Mouse (Mus musculus) C2C12 (cell line): ENCODE measurements around the gene Hvcn1. TPM values are rescaled to one million over a fixed set of nuclear protein-coding genes. Genes with fewer than 3 reads are reported as not detected.

ENCODE experiments used
- H3K27me3 ChIP-seq: one replicate; pipeline ENCODE4 v1.6.1; 2011; ENCODE audit not compliant: control insufficient read depth, insufficient read depth, insufficient read length
- H3K36me3 ChIP-seq: one replicate; pipeline ENCODE4 v1.6.1; 2011; ENCODE audit not compliant: control insufficient read depth, insufficient read depth
- H3K4me3 ChIP-seq: one replicate; pipeline ENCODE4 v1.5.1; 2011; ENCODE audit warnings: mild to moderate bottlenecking, control low read depth; ENCODE audit not compliant: poor library complexity, insufficient read depth, severe bottlenecking
- H3K79me2 ChIP-seq: one replicate; pipeline ENCODE4 v1.6.1; 2011; ENCODE audit not compliant: control insufficient read depth, insufficient read depth
- H3K79me3 ChIP-seq: one replicate; pipeline ENCODE4 v1.6.1; 2011; ENCODE audit warnings: low read depth, control low read depth
- H3ac ChIP-seq: one replicate; pipeline ENCODE3; 2011; ENCODE audit warnings: low read depth; ENCODE audit not compliant: control insufficient read depth, insufficient read length
- CEBPB ChIP-seq: IDR thresholded peaks from one replicate; pipeline ENCODE4 v1.6.1; 2011; ENCODE audit warnings: low read depth, mild to moderate bottlenecking, control low read depth, moderate library complexity
- CTCF ChIP-seq: IDR thresholded peaks from one replicate; pipeline ENCODE4 v1.5.1; 2011; ENCODE audit not compliant: control insufficient read depth, insufficient read depth, insufficient read length
- FOSL1 ChIP-seq: IDR thresholded peaks from one replicate; pipeline ENCODE4 v1.8.0; 2011; ENCODE audit warnings: mild to moderate bottlenecking, low read length; ENCODE audit not compliant: poor library complexity, insufficient read depth, severe bottlenecking
- MAX ChIP-seq: IDR thresholded peaks from one replicate; pipeline ENCODE4 v1.6.1; 2011; ENCODE audit warnings: mild to moderate bottlenecking, control low read depth
- MYOD1 ChIP-seq: IDR thresholded peaks from one replicate; pipeline ENCODE4 v1.6.1; 2011; ENCODE audit warnings: low read depth; ENCODE audit not compliant: control insufficient read depth, insufficient read length
- MYOG ChIP-seq: IDR thresholded peaks from one replicate; pipeline ENCODE4 v1.6.1; 2011; ENCODE audit not compliant: control insufficient read depth, insufficient read length; ENCODE audit errors: extremely low read depth
- USF1 ChIP-seq: IDR thresholded peaks from one replicate; pipeline ENCODE4 v1.6.1; 2011; ENCODE audit warnings: low read depth, mild to moderate bottlenecking, control low read depth, moderate library complexity
- polyA plus RNA-seq: library from polyadenylated mRNA; unstranded; fragments of >200 nt; fragmentation: generic; extraction: Trizol; gene quantifications from one replicate; pipeline ENCODE4 v1.2.1, GENCODE M21; 2012; ENCODE audit warnings: missing spikeins

The Hvcn1 gene
- polyA plus RNA-seq, 1 experiment: 0.02 TPM

DNA sequence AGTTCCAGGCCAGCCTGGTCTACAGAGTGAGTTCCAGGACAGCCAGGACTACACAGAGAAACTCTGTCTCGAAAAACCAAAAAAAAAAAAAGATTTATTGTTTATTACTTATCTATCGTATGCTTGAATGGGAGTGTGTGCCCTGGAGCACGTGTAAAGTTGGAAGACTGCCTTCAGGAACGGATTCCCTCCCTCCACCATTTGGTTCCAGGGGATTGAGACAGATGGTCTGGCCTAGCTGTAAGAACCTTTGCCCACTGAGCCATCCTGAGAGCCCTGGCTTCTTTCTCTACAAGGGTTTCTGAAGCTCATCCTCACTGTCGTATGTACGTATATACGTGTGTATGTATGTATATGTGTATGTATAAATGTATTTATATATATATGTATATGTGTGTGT is 72.3 kb downstream of the Hvcn1 start:
- Histone ChIP-seq H3ac (no peak overlapping the region), H3K27me3 (peaks cover 5% of the 10 kb centered on the region), H3K79me3 (no peaks in the 10 kb centered on the region), H3K4me3 (no peak overlapping the region), H3K36me3 (no peaks in the 10 kb centered on the region), H3K79me2 (no peaks in the 10 kb centered on the region)
- TF ChIP-seq FOSL1 (no peak), MYOD1 (no peak), CTCF (no peak), MAX (no peak), USF1 (no peak), MYOG (no peak), CEBPB (no peak)

DNA sequence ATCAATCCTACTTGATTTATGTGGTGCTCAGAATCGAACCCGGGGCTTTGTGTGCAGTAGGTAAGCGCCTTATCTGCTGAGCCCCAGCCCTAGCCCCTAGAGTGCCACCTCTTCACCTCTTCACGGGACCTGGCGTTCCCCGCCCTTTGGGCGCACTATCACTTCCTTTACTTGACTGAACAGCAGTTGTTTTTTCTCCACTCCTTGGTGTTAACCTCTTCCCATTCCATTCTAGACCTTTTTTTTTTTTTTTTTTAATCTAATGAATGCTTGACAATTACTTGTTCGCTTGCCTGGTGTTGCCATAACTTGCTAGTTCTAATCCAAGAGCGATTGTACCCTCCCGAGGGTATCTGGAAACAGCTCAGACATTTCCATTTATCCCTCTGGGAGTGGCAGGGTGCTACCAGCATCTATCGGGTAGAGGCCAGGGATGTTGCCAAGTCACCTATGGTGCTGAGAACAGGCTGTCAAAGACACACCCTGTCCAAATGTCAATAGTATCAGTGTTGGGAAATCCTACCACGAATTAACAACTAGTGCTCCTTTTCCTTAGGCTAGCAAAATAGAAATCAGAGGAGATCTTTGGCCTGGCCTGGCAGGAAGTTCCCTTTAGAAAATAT is 73.3 kb downstream of the Hvcn1 start:
- Histone ChIP-seq H3K4me3 (no peak overlapping the region), H3K79me3 (peaks cover 3% of the 10 kb centered on the region), H3K27me3 (peaks cover 5% of the 10 kb centered on the region), H3ac (no peak overlapping the region), H3K79me2 (peaks cover 8% of the 10 kb centered on the region), H3K36me3 (no peaks in the 10 kb centered on the region)
- TF ChIP-seq CEBPB (no peak), CTCF (no peak), MYOD1 (no peak), MYOG (no peak), FOSL1 (no peak), MAX (no peak)

DNA sequence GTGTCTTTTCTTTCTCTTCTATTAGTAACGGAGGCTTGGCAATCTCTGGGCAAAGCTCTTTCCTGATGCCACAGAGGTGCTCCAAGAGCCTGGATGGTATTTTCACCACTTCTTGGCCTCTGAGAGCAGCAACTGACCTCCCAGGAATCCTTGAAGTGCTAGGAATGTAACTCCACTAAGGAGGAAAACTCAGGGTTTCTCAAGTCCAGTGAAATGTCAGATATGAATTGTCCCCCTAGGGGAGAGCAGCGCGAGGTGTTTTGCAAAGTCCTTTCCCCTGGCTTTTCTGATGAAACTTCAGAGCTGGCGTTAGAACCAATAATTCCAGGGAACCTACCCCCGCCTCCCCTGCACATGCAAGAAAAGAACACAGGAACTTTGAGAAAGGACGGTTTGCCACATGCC is 73.8 kb downstream of the Hvcn1 start:
- H3ac ChIP-seq: no peak overlapping the region
- H3K79me3 ChIP-seq: peaks cover 7% of the 10 kb centered on the region
- H3K79me2 ChIP-seq: peaks cover 13% of the 10 kb centered on the region
- no peak for TF ChIP-seq MYOD1
- no peak for TF ChIP-seq MYOG
- TF ChIP-seq FOSL1: no peak
- no peak overlapping the region for H3K4me3 ChIP-seq
- no peaks in the 10 kb centered on the region for H3K36me3 ChIP-seq
- H3K27me3 ChIP-seq: peaks cover 2% of the 10 kb centered on the region

DNA sequence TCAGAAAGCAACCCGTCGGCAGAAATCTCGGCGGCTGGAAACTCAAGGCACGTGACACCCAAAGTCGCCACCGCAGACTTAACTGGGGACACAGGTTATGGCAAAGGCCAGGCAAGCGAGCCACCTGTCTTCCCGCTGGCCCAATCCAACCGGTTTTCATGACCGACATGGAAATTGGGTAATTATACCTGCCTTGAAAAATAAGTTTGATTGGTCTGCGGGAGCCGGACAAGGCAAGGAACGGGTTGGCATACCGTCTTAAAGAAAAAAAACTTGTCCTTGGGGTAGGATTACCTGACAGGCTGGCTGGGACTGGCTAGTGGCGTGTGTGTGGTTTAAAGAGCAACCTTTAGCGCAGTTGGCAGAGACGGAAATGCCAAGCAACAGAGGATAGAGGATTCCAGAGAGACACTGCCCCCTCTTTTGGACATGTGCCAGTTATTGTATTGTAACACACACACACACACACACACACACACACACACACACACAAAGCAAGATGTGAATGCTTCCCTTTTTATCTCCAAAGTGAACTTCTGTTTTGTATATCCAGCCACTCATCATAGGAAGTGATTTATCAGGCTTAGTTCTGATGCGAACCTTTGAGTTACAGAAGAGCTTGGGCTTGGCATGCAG is 74.3 kb downstream of the Hvcn1 start:
- TF ChIP-seq USF1 (no peak), CTCF (no peak), CEBPB (no peak), MYOD1 (no peak), FOSL1 (no peak), MYOG (no peak), MAX (no peak)
- no peak overlapping the region for H3ac ChIP-seq
- no peaks in the 10 kb centered on the region for H3K27me3 ChIP-seq
- no peaks in the 10 kb centered on the region for H3K36me3 ChIP-seq
- no peak overlapping the region for H3K4me3 ChIP-seq
- peaks cover 12% of the 10 kb centered on the region for H3K79me3 ChIP-seq
- peaks cover 18% of the 10 kb centered on the region for H3K79me2 ChIP-seq

DNA sequence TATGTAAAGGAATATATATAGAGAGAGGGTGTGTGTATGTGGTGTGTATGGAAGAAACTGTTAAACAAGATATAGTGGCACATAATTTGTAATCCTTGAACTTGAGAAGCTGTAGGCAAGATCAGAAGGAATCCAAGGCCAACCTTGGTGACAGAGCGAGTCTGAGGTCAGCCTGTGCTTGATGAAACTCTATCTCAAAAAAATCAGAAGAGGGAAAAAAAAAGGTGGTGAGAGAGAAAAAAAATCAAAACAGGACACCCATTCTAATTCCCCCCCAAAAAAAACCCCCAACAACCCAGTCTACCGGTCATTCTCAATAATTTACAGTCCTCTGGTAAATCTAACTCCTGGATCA is 77.2 kb downstream of the Hvcn1 start:
- no peak for TF ChIP-seq CEBPB
- no peak for TF ChIP-seq CTCF
- TF ChIP-seq USF1: no peak
- no peak for TF ChIP-seq MAX
- no peak for TF ChIP-seq MYOG
- H3K4me3 ChIP-seq: no peak overlapping the region

More for the DNA sequence above, 77.2 kb downstream of the Hvcn1 start:
- no peak overlapping the region for H3ac ChIP-seq
- H3K36me3 ChIP-seq: no peaks in the 10 kb centered on the region
- H3K79me2 ChIP-seq: peaks cover 47% of the 10 kb centered on the region
- no peaks in the 10 kb centered on the region for H3K27me3 ChIP-seq
- H3K79me3 ChIP-seq: peaks cover 36% of the 10 kb centered on the region
